Mouse (Mus musculus) liver, embryonic 15.5 days (tissue): ENCODE data around the gene 2300009A05Rik. TPM values are rescaled to one million over a fixed set of nuclear protein-coding genes. Genes with fewer than 3 reads are reported as not detected.

Experiments used
- ATAC-seq: fragments of 200-750 bp; cut with Nextera tagmentation; 2 replicates; pipeline ENCODE4 v1.8.0; 2017; ENCODE audit warnings: moderate number of reproducible peaks, mild to moderate bottlenecking, moderate library complexity; ENCODE audit not compliant: insufficient read depth
- H3K27ac ChIP-seq: fragments of 300-500 bp; sonication (generic); replicated peaks from 2 replicates; pipeline ENCODE4 v1.5.1; 2015; ENCODE audit warnings: mild to moderate bottlenecking, inconsistent platforms
- H3K27me3 ChIP-seq: fragments of 300-500 bp; sonication (generic); 2 replicates; pipeline ENCODE4 v1.6.1; 2015; ENCODE audit warnings: mild to moderate bottlenecking, inconsistent platforms
- H3K36me3 ChIP-seq: fragments of 300-500 bp; sonication (generic); replicated peaks from 2 replicates; pipeline ENCODE4 v1.6.1; 2015; ENCODE audit warnings: moderate library complexity, mild to moderate bottlenecking, inconsistent platforms
- H3K4me1 ChIP-seq: fragments of 300-500 bp; sonication (generic); replicated peaks from 2 replicates; pipeline ENCODE4 v1.6.1; 2015; ENCODE audit warnings: inconsistent platforms
- H3K4me2 ChIP-seq: fragments of 300-500 bp; sonication (generic); 2 replicates; pipeline ENCODE4 v1.6.1; 2015; ENCODE audit warnings: moderate library complexity, mild to moderate bottlenecking, inconsistent platforms
- H3K4me3 ChIP-seq: fragments of 300-500 bp; sonication (generic); replicated peaks from 2 replicates; pipeline ENCODE4 v1.5.1; 2015; ENCODE audit warnings: mild to moderate bottlenecking, inconsistent platforms
- H3K9ac ChIP-seq: fragments of 300-500 bp; sonication (generic); 2 replicates; pipeline ENCODE4 v1.6.1; 2015; ENCODE audit warnings: moderate library complexity, mild to moderate bottlenecking, inconsistent platforms
- H3K9me3 ChIP-seq: fragments of 300-500 bp; sonication (generic); replicated peaks from 2 replicates; pipeline ENCODE4 v1.6.1; 2016; ENCODE audit warnings: inconsistent platforms
- WGBS: fragments of 180-500 bp; shearing (Covaris S2); methylation state at CpG from one replicate; pipeline ENCODE4 v1.1.7; 2015; ENCODE audit warnings: mixed read lengths; ENCODE audit not compliant: insufficient replicate concordance; 5-methylcytosine and 5-hydroxymethylcytosine counted together
- polyA plus RNA-seq: library from polyadenylated mRNA; unstranded; fragments of >200 nt; fragmentation: Nextera tagmentation; extraction: Ambion mirVana; gene quantifications from 2 replicates; pipeline ENCODE4 v1.2.1, GENCODE M21; 2015

Gene 2300009A05Rik
- polyA plus RNA-seq, 1 experiment from 2014 or later: 20.2 TPM

DNA sequence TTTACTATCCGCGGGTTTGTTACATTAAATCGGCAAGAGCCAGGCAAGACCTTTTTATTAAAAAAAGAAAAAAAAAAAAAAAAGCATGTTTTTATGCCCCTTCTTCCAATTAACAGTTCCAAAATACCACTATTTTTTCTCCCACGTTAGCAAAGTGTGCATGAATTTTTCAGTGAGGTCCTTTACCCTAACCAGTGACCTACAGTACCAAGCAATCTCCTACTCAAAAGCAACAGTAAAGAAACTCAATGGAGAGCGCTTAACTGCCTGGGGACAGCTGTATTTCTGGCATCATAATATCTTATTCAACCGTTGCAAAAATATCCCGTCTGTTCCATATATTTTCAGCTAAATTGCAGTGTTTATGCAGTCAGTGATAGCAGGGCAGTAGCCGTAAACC, 20.9 kb downstream of the 2300009A05Rik start:
- Histone ChIP-seq H3K4me2 (peak overlapping the region; percentile 82), H3K4me3 (peak overlapping the region; percentile 88), H3K9me3 (no peaks in the 10 kb centered on the region), H3K27me3 (no peaks in the 10 kb centered on the region), H3K4me1 (peaks cover 42% of the 10 kb centered on the region), H3K36me3 (0 out of 2 replicates have a peak, but pooled peaks cover 12% of the 10 kb centered on the region), H3K27ac (peak overlapping the region; percentile 87), H3K9ac (peak overlapping the region; percentile 81)
- 15% methylated on average over 8 of the region's 8 CpGs for WGBS
- no peak for ATAC-seq

DNA sequence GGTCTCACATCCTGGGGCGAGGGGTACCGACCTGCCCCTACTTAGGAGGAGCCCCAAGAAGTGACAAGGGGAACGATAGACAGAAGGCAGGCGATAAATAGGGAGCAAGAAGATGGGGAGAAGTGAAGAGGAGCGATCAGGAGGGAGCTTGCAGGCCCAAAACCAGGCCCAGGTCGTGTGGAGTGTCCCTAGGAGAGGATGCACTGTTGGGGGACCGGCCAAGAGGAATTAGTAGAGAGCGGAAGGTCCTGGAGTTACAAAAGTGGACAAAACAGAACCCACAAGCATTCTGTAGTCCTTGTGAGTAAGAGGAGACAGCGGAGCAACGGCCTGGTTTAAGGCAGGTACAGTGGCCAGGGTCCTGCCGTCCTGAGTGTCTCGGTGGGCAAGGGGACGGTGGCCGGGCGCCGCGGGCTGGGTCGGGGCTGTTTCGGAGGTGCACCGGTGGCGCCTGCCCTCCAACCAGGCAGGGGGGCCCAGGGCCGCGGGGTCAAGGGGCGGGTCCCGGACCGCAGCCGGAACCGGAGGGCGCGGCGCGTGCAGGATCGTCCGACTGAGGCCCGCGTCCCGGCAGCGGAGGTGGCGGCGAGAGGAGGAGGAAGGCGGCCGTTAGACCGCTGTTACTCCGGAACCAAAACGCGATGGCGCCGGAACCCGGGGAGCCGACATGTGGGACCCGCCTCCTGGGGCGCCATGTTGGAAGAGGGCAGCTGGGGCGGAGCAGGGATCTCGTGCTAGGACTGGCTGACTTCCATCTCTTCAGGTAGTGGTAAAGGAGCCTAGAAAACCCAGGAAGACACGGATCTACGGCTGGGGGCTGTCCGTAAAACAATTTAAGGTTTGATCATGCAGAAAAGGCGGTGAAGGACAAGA, 21.5 kb downstream of the 2300009A05Rik start, which contains the start of gene Map2k5:
Gene Map2k5 (minus strand): TSS at position 633 of the 873 bp plus-strand sequence.
- H3K4me2 ChIP-seq: peak within 1 kb of the TSS; percentile 82
- H3K9me3 ChIP-seq: no peaks in the 10 kb centered on the region
- peak; percentile 93 for ATAC-seq
- no peaks in the 10 kb centered on the region for H3K27me3 ChIP-seq
- WGBS: under 1% methylated on average over 58 of the region's 58 CpGs
- H3K36me3 ChIP-seq: 0 out of 2 replicates have a peak, but pooled peaks cover 12% of the 10 kb centered on the region
- H3K27ac ChIP-seq: peak within 1 kb of the TSS; percentile 87
- peak within 1 kb of the TSS; percentile 88 for H3K4me3 ChIP-seq
- H3K4me1 ChIP-seq: peaks cover 42% of the 10 kb centered on the region
- peak within 1 kb of the TSS; percentile 81 for H3K9ac ChIP-seq

DNA sequence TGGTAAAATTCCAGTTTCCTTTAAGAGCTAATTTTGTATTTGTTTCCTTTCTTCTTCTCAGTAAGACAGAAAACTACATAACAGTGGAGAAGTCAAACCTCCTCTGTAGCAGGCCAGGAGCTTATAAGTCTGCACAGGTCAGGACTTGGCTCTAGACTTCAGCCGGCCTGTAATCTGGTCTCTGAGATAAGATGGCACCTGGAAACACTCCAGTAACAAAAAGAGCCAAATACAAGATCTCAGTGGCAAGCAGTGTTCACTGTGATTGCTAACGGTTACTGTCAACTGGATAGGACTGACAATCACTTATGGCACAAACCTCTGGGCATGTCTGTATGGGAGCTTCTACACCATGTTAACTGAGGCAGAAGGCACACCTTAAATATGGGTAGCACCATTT, 25.7 kb downstream of the 2300009A05Rik start:
- ATAC-seq: no peak

DNA sequence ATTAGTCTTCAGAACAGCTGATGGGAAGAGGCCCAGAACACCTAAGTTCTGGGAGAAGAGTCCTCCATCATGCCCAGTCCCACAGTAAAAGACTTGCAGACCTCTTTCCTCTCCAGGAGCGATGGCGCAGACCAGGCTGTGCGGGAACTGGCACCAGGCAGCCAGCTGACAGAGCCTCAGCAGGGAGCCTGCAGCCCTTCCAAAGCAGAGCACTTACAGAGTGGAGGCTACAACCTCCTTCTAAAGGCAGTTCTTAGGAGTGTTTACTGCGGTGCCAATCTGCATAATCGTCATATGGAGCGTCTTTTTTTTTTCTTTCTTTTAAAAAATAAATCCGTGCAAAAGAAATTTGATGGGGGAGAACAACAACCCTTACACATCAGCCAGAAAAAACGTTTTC, 26.5 kb downstream of the 2300009A05Rik start:
- H3K36me3 ChIP-seq: 0 out of 2 replicates have a peak, but pooled peaks cover 26% of the 10 kb centered on the region
- H3K9me3 ChIP-seq: no peaks in the 10 kb centered on the region
- no peaks in the 10 kb centered on the region for H3K27me3 ChIP-seq
- ATAC-seq: no peak
- no peak overlapping the region for H3K27ac ChIP-seq
- 71% methylated on average over 8 of the region's 8 CpGs for WGBS
- peaks cover 36% of the 10 kb centered on the region for H3K4me1 ChIP-seq
- no peak overlapping the region for H3K4me3 ChIP-seq
- no peak overlapping the region for H3K9ac ChIP-seq
- no peak overlapping the region for H3K4me2 ChIP-seq

More for the DNA sequence above, 25.7 kb downstream of the 2300009A05Rik start:
- no peaks in the 10 kb centered on the region for H3K27me3 ChIP-seq
- peaks cover 39% of the 10 kb centered on the region for H3K4me1 ChIP-seq
- H3K27ac ChIP-seq: no peak overlapping the region
- no peaks in the 10 kb centered on the region for H3K9me3 ChIP-seq
- H3K36me3 ChIP-seq: 0 out of 2 replicates have a peak, but pooled peaks cover 26% of the 10 kb centered on the region
- H3K4me2 ChIP-seq: no peak overlapping the region
- H3K9ac ChIP-seq: no peak overlapping the region
- no peak overlapping the region for H3K4me3 ChIP-seq
- 22% methylated on average over 2 of the region's 2 CpGs for whole genome bisulfite sequencing

DNA sequence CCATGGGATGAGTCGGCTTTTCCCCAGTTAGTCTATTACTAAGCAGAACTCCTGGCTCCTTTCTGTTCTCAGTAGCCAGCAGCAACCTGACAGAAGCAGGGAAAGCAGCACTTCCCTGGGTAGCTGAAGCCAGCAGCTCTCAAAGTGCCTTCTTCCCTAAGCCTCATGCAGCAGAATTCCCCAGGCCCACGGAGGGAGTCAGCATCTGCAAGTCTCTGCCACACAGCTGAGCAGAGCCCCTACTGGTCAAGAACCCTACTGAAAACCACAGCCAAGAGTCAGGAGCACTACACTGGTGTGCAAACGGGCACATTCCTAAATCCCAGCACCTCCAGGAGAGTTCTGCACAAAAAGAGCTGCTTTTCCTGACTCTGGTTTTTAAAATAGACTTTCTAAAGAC, 38.6 kb downstream of the 2300009A05Rik start:
- H3K4me1 ChIP-seq: no peaks in the 10 kb centered on the region
- H3K9me3 ChIP-seq: no peaks in the 10 kb centered on the region
- WGBS: 45% methylated on average over 3 of the region's 3 CpGs
- H3K9ac ChIP-seq: no peak overlapping the region
- peaks cover 8% of the 10 kb centered on the region for H3K36me3 ChIP-seq
- no peak for ATAC-seq
- no peak overlapping the region for H3K4me2 ChIP-seq
- no peak overlapping the region for H3K27ac ChIP-seq
- no peak overlapping the region for H3K4me3 ChIP-seq
- H3K27me3 ChIP-seq: no peaks in the 10 kb centered on the region

DNA sequence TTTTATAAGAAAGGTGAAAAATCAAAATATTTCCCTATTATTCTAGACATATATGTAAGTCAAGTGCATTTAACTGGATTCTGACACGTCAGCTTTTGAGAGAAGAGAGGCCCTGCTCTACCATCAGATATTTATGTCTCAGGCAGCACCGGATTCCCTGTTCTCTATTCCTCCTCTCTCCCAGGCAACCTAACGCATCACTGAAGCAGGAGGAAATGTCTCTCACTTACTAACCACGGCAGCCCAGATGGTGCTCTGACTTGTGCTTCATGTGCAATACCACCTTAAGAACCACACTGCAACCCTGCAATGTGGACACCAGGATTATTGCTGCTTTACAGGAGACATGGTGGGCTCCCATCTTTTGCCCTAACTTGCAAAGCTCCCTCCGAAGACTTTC, 40.0 kb downstream of the 2300009A05Rik start:
- ATAC-seq: no peak
- H3K9me3 ChIP-seq: no peaks in the 10 kb centered on the region
- 69% methylated on average over 5 of the region's 5 CpGs for WGBS
- no peak overlapping the region for H3K4me3 ChIP-seq
- H3K27ac ChIP-seq: no peak overlapping the region
- peaks cover 8% of the 10 kb centered on the region; the same call in 1 of the 2 replicates for H3K36me3 ChIP-seq
- no peak overlapping the region for H3K9ac ChIP-seq
- H3K4me1 ChIP-seq: no peaks in the 10 kb centered on the region
- no peaks in the 10 kb centered on the region for H3K27me3 ChIP-seq
- H3K4me2 ChIP-seq: no peak overlapping the region

DNA sequence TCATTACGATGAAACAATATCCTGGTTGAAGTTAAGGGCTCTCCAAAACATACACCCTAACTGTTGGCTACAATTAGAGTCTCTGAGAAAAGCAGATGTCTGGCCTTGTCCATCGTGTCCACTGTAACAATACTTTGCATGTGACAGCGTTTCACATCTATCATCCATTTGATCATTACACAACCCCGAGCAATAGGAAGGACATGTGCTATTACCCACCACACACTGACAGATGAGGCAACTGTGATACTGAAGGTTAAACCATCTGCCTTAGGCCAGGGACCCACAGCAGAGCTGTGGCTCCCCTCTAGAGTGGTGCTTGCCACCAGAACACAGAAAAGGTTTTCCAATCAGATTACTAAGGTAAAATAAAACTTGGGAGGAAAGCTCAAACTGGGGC, 42.3 kb downstream of the 2300009A05Rik start:
- no peak for ATAC-seq
- Histone ChIP-seq H3K4me3 (no peak overlapping the region), H3K4me1 (no peaks in the 10 kb centered on the region), H3K9me3 (no peaks in the 10 kb centered on the region), H3K36me3 (peaks cover 9% of the 10 kb centered on the region; the same call in 1 of the 2 replicates), H3K4me2 (no peak overlapping the region), H3K27me3 (no peaks in the 10 kb centered on the region), H3K27ac (no peak overlapping the region), H3K9ac (no peak overlapping the region)
- WGBS: 75% methylated on average over 4 of the region's 4 CpGs

DNA sequence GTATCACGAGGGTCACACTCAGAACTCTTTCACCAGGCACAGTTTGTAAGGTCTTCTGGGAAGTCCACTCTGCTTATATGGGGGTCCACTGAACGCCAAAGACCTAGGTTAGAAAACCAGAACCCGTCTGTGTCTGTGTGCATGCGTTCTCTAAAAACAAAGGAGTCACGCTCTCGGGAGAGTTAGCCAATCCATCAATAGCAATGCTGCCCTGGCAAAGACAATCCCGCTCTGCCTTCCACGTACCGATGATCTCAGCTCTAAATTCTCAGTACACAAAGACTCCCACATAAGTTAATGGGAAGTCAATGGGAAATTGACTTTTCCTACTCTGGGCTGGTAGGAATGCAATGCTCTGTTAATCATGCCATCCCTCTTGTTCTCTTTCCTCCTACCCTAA, 42.8 kb downstream of the 2300009A05Rik start:
- ATAC-seq: no peak
- Histone ChIP-seq H3K27me3 (no peaks in the 10 kb centered on the region), H3K36me3 (peaks cover 9% of the 10 kb centered on the region; the same call in 1 of the 2 replicates), H3K27ac (no peak overlapping the region), H3K4me2 (no peak overlapping the region), H3K4me3 (no peak overlapping the region), H3K9me3 (no peaks in the 10 kb centered on the region), H3K4me1 (no peaks in the 10 kb centered on the region), H3K9ac (no peak overlapping the region)
- WGBS: 85% methylated on average over 9 of the region's 9 CpGs

DNA sequence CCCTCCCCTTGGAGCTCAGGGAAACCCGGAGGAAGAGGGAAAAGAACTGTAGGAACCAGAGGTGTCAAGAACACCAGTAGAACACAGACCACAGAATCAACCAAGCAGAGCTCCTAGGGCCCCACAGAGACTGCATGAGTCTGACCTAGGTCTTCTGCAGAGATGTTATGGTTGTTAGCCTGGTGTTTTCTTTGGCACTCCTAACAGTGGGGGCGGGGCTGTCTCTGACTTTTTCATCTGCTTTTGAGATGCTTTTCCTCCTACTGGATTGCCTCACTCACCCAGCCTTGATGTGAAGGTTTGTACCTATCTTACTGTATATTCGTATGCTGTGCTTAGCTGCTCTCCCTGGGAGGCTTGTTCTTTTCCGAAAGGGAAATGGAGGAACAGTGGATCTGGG, 44.9 kb downstream of the 2300009A05Rik start:
- Histone ChIP-seq H3K9me3 (no peaks in the 10 kb centered on the region), H3K27me3 (no peaks in the 10 kb centered on the region), H3K27ac (no peak overlapping the region), H3K4me3 (no peak overlapping the region), H3K4me1 (no peaks in the 10 kb centered on the region), H3K36me3 (peaks cover 9% of the 10 kb centered on the region; the same call in 1 of the 2 replicates), H3K4me2 (no peak overlapping the region), H3K9ac (no peak overlapping the region)
- ATAC-seq: no peak
- WGBS: 84% methylated on average over 4 of the region's 4 CpGs

DNA sequence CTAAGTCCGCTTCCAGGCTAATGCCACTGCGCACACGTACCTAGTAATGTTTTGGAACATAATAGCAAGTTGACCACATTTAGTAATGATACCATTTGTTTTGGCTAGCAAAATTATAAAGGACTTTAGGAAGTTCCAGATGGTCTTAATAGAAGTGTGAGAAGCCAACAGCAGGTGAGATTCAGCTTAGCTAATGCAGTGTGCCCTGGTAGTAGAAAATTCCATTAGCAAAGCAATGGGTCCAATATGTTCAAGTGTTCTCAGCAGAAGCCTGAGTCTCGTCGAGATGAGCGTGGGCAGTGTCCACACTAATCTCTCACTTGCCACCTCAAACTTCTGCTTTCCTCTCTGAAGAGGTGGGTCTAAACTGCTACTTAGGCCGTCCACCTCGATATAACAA, 49.0 kb downstream of the 2300009A05Rik start:
- WGBS: 52% methylated on average over 8 of the region's 8 CpGs
- Histone ChIP-seq H3K27me3 (no peaks in the 10 kb centered on the region), H3K4me2 (no peak overlapping the region), H3K4me1 (no peaks in the 10 kb centered on the region), H3K27ac (no peak overlapping the region), H3K9ac (no peak overlapping the region), H3K36me3 (peaks cover 5% of the 10 kb centered on the region; the same call in 1 of the 2 replicates), H3K9me3 (no peaks in the 10 kb centered on the region), H3K4me3 (no peak overlapping the region)
- ATAC-seq: no peak

DNA sequence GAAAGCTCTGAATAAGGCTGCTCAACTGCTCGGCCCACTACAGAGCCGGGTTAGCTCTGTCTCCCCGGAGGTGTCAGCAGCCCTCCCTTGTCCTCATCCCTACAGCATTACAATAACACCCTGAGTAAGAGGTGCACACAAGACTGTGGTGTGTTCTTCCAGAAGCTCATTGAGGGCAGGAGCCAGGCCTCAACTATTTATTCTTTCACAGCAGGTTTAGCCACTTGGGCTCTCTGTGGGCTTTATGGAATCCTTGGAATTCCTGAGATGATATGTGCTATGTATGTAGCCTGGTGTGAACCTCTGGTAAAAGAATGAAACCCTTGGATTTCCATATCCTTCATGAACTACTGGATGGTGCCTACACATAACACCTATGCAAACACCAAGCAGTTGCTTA, 49.8 kb downstream of the 2300009A05Rik start:
- Histone ChIP-seq H3K36me3 (peaks cover 4% of the 10 kb centered on the region; the same call in 1 of the 2 replicates), H3K4me3 (no peak overlapping the region), H3K4me2 (no peak overlapping the region), H3K4me1 (no peaks in the 10 kb centered on the region), H3K9ac (no peak overlapping the region), H3K27ac (no peak overlapping the region), H3K9me3 (no peaks in the 10 kb centered on the region), H3K27me3 (no peaks in the 10 kb centered on the region)
- 85% methylated on average over 3 of the region's 3 CpGs for WGBS
- ATAC-seq: no peak
